Mouse (Mus musculus) intestine, postnatal 0 days (tissue): ENCODE results near the gene Gm9918. TPM values are rescaled to one million over a fixed set of nuclear protein-coding genes. Genes with fewer than 3 reads are reported as not detected.
A peak's percentile ranks its signal among the peaks of the same experiment; 100 is the strongest.

Experiments
- ATAC-seq: fragments of 200-750 bp; cut with Nextera tagmentation; 2 replicates; pipeline ENCODE4 v1.8.0; 2017; ENCODE audit warnings: mild to moderate bottlenecking, moderate TSS enrichment, moderate library complexity
- H3K27ac ChIP-seq: fragments of 300-500 bp; sonication (generic); 2 replicates; pipeline ENCODE4 v1.5.1; 2014; ENCODE audit warnings: mild to moderate bottlenecking, low read depth, low read length, moderate library complexity
- H3K27me3 ChIP-seq: fragments of 300-500 bp; sonication (generic); replicated peaks from 2 replicates; pipeline ENCODE4 v1.6.1; 2014; ENCODE audit warnings: low read length, mixed read lengths; ENCODE audit not compliant: control insufficient read depth, insufficient read depth
- H3K36me3 ChIP-seq: fragments of 300-500 bp; sonication (generic); 2 replicates; pipeline ENCODE4 v1.6.1; 2014; ENCODE audit warnings: mild to moderate bottlenecking, moderate library complexity; ENCODE audit not compliant: control insufficient read depth, insufficient read depth
- H3K4me1 ChIP-seq: fragments of 300-500 bp; sonication (generic); replicated peaks from 2 replicates; pipeline ENCODE4 v1.6.1; 2014; ENCODE audit warnings: antibody characterized with exemption, low read length, mixed read lengths; ENCODE audit not compliant: control insufficient read depth, insufficient read depth
- H3K4me2 ChIP-seq: fragments of 300-500 bp; sonication (generic); replicated peaks from 2 replicates; pipeline ENCODE4 v1.6.1; 2014; ENCODE audit warnings: low read depth, mild to moderate bottlenecking, moderate library complexity
- H3K4me3 ChIP-seq: fragments of 300-500 bp; sonication (generic); 2 replicates; pipeline ENCODE4 v1.5.1; 2014; ENCODE audit warnings: low read depth, low read length
- H3K9ac ChIP-seq: fragments of 300-500 bp; sonication (generic); 2 replicates; pipeline ENCODE4 v1.6.1; 2014; ENCODE audit warnings: mild to moderate bottlenecking, low read depth, low read length
- H3K9me3 ChIP-seq: fragments of 300-500 bp; sonication (generic); 2 replicates; pipeline ENCODE4 v1.6.1; 2016; ENCODE audit warnings: mixed run types; ENCODE audit not compliant: control insufficient read depth
- CTCF ChIP-seq: sonication (generic); IDR thresholded peaks from 2 replicates; pipeline ENCODE4 v1.5.1; 2016; ENCODE audit warnings: low read depth, mild to moderate bottlenecking, control low read depth, antibody characterized with exemption, moderate library complexity
- WGBS: fragments of 180-500 bp; shearing (Covaris S2); extraction: QIAGEN DNeasy Blood & Tissue Kit; methylation state at CpG from one replicate; pipeline ENCODE4 v1.1.7; 2014; 5-methylcytosine and 5-hydroxymethylcytosine counted together
- polyA plus RNA-seq: library from polyadenylated mRNA; unstranded; fragments of >200 nt; fragmentation: Nextera tagmentation; extraction: Ambion mirVana; gene quantifications from 2 replicates; pipeline ENCODE4 v1.2.1, GENCODE M21; 2015

Gene Gm9918
- polyA plus RNA-seq, 1 experiment from 2014 or later = not detected

GRCm38 (mm10) chr15:102243229-102244190 is 26.9 kb upstream of the Gm9918 start:
- TF ChIP-seq CTCF = no peak
- WGBS = 19% methylated on average over 22 of the region's 22 CpGs
- Histone ChIP-seq H3K27me3 (no peaks in the 10 kb centered on the region), H3K4me1 (peaks cover 8% of the 10 kb centered on the region), H3K4me3 (peak overlapping the region; percentile 75), H3K9me3 (no peaks in the 10 kb centered on the region), H3K36me3 (peaks cover 6% of the 10 kb centered on the region; the same call in 1 of the 2 replicates), H3K27ac (peak overlapping the region; percentile 35; the same call in 1 of the 2 replicates), H3K4me2 (peak overlapping the region; percentile 97), H3K9ac (peak overlapping the region; percentile 37; the same call in 1 of the 2 replicates)
- ATAC-seq = peak; percentile 26

- Histone ChIP-seq H3K9ac (peak overlapping the region; percentile 68; the same call in 1 of the 2 replicates), H3K4me2 (peak overlapping the region; percentile 97), H3K27ac (peak overlapping the region; percentile 23; the same call in 1 of the 2 replicates), H3K36me3 (no peaks in the 10 kb centered on the region), H3K4me3 (peak overlapping the region; percentile 75), H3K9me3 (no peaks in the 10 kb centered on the region), H3K27me3 (no peaks in the 10 kb centered on the region), H3K4me1 (peaks cover 11% of the 10 kb centered on the region)
- 8% methylated on average over 18 of the region's 19 CpGs for WGBS
- no peak for ATAC-seq
- TF ChIP-seq CTCF = no peak
These were observed 25.8 kb upstream of the Gm9918 start for GRCm38 (mm10) chr15:102244306-102245191.

GRCm38 (mm10) chr15:102245461-102245881 is 24.9 kb upstream of the Gm9918 start:
- no peaks in the 10 kb centered on the region for H3K27me3 ChIP-seq
- peak overlapping the region; percentile 68 for H3K9ac ChIP-seq
- H3K27ac ChIP-seq = peak overlapping the region; percentile 91
- peak overlapping the region; percentile 97 for H3K4me2 ChIP-seq
- 3% methylated on average over 14 of the region's 14 CpGs for WGBS
- no peak for TF ChIP-seq CTCF
- H3K9me3 ChIP-seq = no peaks in the 10 kb centered on the region
- ATAC-seq = no peak
- peaks cover 13% of the 10 kb centered on the region for H3K4me1 ChIP-seq
- H3K36me3 ChIP-seq = no peaks in the 10 kb centered on the region
- peak overlapping the region; percentile 75 for H3K4me3 ChIP-seq

GRCm38 (mm10) chr15:102245891-102246741 is 24.2 kb upstream of the Gm9918 start:
- peak; percentile 65 for ATAC-seq
- peak overlapping the region; percentile 97 for H3K4me2 ChIP-seq

GRCm38 (mm10) chr15:102246866-102247251 is 23.5 kb upstream of the Gm9918 start:
- Histone ChIP-seq H3K9me3 (no peaks in the 10 kb centered on the region), H3K4me2 (peak overlapping the region; percentile 97), H3K9ac (peak overlapping the region; percentile 47), H3K27me3 (no peaks in the 10 kb centered on the region), H3K4me3 (peak overlapping the region; percentile 75), H3K27ac (peak overlapping the region; percentile 91), H3K4me1 (peaks cover 13% of the 10 kb centered on the region), H3K36me3 (no peaks in the 10 kb centered on the region)
- under 1% methylated on average over 32 of the region's 35 CpGs for WGBS
- peak; percentile 79 for ATAC-seq
- no peak; the same call in 1 of the 2 replicates for TF ChIP-seq CTCF

More at GRCm38 (mm10) chr15:102245891-102246741, 24.2 kb upstream of the Gm9918 start:
- H3K9ac ChIP-seq = peak overlapping the region; percentile 68
- under 1% methylated on average over 40 of the region's 44 CpGs for WGBS
- no peak for TF ChIP-seq CTCF
- H3K27ac ChIP-seq = peak overlapping the region; percentile 91
- H3K36me3 ChIP-seq = no peaks in the 10 kb centered on the region
- H3K9me3 ChIP-seq = no peaks in the 10 kb centered on the region
- peaks cover 13% of the 10 kb centered on the region for H3K4me1 ChIP-seq
- H3K4me3 ChIP-seq = peak overlapping the region; percentile 75
- H3K27me3 ChIP-seq = no peaks in the 10 kb centered on the region
